Mouse (Mus musculus) limb, embryonic 14.5 days (tissue): Measurements from ENCODE around the gene Tet3. TPM values are rescaled to one million over a fixed set of nuclear protein-coding genes. Genes with fewer than 3 reads are reported as not detected.
A peak's percentile ranks its signal among the peaks of the same experiment; 100 is the strongest.

ENCODE experiments used
- ATAC-seq: fragments of 200-750 bp; cut with Nextera tagmentation; 2 replicates; pipeline ENCODE4 v1.8.0; 2017; ENCODE audit warnings: low read depth, moderate number of reproducible peaks, moderate TSS enrichment; ENCODE audit not compliant: low FRiP score
- DNase-seq: peaks from one replicate; pipeline ENCODE4 v3.0.0-alpha.2; 2015; ENCODE audit warnings: low spot score
- H3K27ac ChIP-seq: fragments of 300-500 bp; sonication (generic); replicated peaks from 2 replicates; pipeline ENCODE4 v1.5.1; 2014; ENCODE audit warnings: low read depth, mild to moderate bottlenecking, low read length, moderate library complexity, mixed read lengths
- H3K27me3 ChIP-seq: fragments of 300-500 bp; sonication (generic); 2 replicates; pipeline ENCODE4 v1.6.1; 2014; ENCODE audit warnings: low read length, mixed read lengths; ENCODE audit not compliant: control insufficient read depth, insufficient read depth
- H3K36me3 ChIP-seq: fragments of 300-500 bp; sonication (generic); 2 replicates; pipeline ENCODE4 v1.6.1; 2014; ENCODE audit warnings: mild to moderate bottlenecking, low read length, moderate library complexity, mixed read lengths; ENCODE audit not compliant: control insufficient read depth, insufficient read depth
- H3K4me1 ChIP-seq: fragments of 300-500 bp; sonication (generic); 2 replicates; pipeline ENCODE4 v1.6.1; 2014; ENCODE audit warnings: antibody characterized with exemption, low read length, mixed read lengths; ENCODE audit not compliant: control insufficient read depth, insufficient read depth
- H3K4me2 ChIP-seq: fragments of 300-500 bp; sonication (generic); replicated peaks from 2 replicates; pipeline ENCODE4 v1.6.1; 2014; ENCODE audit warnings: low read depth, mild to moderate bottlenecking, low read length, moderate library complexity; ENCODE audit not compliant: severe bottlenecking
- H3K4me3 ChIP-seq: fragments of 300-500 bp; sonication (generic); replicated peaks from 2 replicates; pipeline ENCODE4 v1.5.1; 2014; ENCODE audit warnings: low read length
- H3K9ac ChIP-seq: fragments of 300-500 bp; sonication (generic); 2 replicates; pipeline ENCODE4 v1.6.1; 2014; ENCODE audit warnings: mild to moderate bottlenecking, low read depth, low read length, moderate library complexity; ENCODE audit not compliant: severe bottlenecking
- H3K9me3 ChIP-seq: fragments of 300-500 bp; sonication (generic); 2 replicates; pipeline ENCODE4 v1.6.1; 2016; ENCODE audit warnings: low read length; ENCODE audit not compliant: control insufficient read depth
- POLR2A ChIP-seq: fragments of 200-500 bp; IDR thresholded peaks from 2 replicates; pipeline ENCODE4 v1.8.0; 2012; ENCODE audit warnings: inconsistent platforms, mild to moderate bottlenecking, moderate library complexity, borderline replicate concordance; ENCODE audit not compliant: insufficient read depth, insufficient read length; ENCODE audit errors: extremely low read depth
- WGBS: fragments of 180-500 bp; shearing (Covaris S2); extraction: QIAGEN DNeasy Blood & Tissue Kit; methylation state at CpG from one replicate; pipeline ENCODE4 v1.1.7; 2014; 5-methylcytosine and 5-hydroxymethylcytosine counted together
- polyA plus RNA-seq, 2 experiments: library from polyadenylated mRNA; depleted of rRNA in 1 of 2; stranded (reverse) in 1 of 2; unstranded in 1 of 2; fragments of >200 nt; fragmentation: Nextera tagmentation in 1 of 2; extraction: Ambion mirVana in 1 of 2; gene quantifications; 2 replicates each; pipeline versions ENCODE4 v1.2.1 to v1.2.3; 2012 to 2014

Tet3 gene
- polyA plus RNA-seq, 2 experiments, result 21.1 to 44.3 TPM

DNA sequence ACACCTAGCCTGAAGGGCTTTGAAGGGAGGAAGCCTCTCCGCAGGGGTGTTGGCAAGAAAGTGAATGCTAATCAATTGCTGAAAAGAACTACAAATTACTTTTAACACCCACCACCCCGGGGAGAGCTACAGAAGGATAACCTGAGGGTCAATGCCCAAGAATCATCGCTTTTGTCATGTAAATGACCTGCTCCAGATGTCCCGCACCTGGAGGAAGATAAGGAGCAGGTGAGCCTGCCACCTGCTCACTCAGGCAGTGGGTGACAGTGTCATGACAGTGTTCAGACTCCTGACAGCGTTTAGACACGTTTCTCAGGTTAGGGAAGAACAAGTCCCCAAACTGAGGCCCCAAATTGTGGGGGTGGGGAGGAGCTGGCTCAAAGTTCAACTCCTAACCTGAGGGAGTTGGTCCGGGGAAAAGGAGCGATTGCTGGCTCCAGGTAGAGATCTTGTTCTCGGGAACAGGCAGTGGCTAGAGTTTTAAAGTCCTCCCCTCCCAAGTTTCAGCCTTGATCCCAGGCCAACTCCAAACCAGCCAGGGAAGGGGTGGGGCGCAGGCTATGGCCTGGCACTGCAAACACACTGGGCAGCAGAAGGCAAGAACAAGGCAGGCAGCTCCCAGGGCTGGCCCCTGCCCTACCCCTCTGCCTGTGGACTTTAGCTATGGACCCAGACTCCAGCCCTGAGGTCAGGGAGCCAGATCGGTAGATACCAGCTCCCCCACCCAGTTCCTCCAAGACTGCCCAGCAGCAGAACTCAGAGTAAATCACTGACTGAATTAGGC, 36.8 kb downstream of the Tet3 start:
- WGBS, result 34% methylated on average over 11 of the region's 11 CpGs
- DNase-seq (no peak), ATAC-seq (no peak)
- H3K27ac ChIP-seq, result no peak overlapping the region
- H3K4me1 ChIP-seq, result peaks cover 31% of the 10 kb centered on the region
- no peak overlapping the region for H3K4me3 ChIP-seq
- no peak overlapping the region for H3K9ac ChIP-seq
- peaks cover 18% of the 10 kb centered on the region for H3K36me3 ChIP-seq
- TF ChIP-seq POLR2A, result no peak
- H3K27me3 ChIP-seq, result no peaks in the 10 kb centered on the region
- no peak overlapping the region for H3K4me2 ChIP-seq
- no peaks in the 10 kb centered on the region for H3K9me3 ChIP-seq

DNA sequence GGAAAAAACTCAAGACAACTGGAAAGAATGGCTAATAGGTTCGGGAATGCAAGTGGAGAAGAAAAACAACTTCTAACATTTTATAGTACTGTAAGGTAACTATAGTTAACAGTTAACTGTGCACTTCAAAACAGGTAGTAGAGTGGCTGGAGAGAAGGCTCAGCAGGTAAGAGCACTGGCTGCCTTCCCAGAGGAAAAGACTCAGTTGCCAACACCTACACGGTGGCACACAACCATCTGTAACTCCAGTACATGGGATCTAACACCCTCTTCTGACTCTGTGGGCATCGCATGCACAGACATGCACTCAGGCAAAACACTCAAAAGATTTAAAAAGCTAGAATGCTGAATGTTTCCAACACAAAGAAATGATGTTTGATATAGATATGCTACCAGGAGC, 39.4 kb downstream of the Tet3 start:
- ATAC-seq (no peak), DNase-seq (no peak)
- Histone ChIP-seq H3K9me3 (no peaks in the 10 kb centered on the region), H3K27me3 (no peaks in the 10 kb centered on the region), H3K9ac (no peak overlapping the region), H3K4me2 (no peak overlapping the region), H3K4me3 (no peak overlapping the region), H3K36me3 (peaks cover 12% of the 10 kb centered on the region), H3K27ac (no peak overlapping the region), H3K4me1 (peaks cover 49% of the 10 kb centered on the region)
- WGBS, result 75% methylated on average over 3 of the region's 3 CpGs
- TF ChIP-seq POLR2A, result no peak

DNA sequence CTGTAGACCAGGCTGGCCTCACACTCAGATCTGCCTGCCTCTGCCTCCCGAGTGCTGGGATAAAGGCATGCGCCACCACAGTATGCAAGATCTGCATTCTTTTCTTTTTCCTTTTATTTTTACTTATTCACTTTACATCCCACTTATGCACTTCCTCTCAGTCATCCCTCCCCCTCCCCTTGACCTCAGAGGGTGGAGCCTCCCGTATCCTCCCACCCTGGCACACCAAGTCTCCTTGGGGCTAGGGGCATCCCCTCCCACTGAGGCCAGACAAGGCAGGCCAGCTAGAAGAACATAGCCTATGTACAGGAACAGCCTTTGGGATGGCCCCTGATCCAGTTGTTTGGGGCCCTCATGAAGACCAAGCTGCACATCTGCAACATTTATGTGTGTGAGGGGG, 41.4 kb downstream of the Tet3 start:
- Histone ChIP-seq H3K9me3 (no peaks in the 10 kb centered on the region), H3K4me3 (no peak overlapping the region), H3K36me3 (peaks cover 20% of the 10 kb centered on the region), H3K4me1 (peaks cover 54% of the 10 kb centered on the region), H3K4me2 (no peak overlapping the region), H3K9ac (no peak overlapping the region), H3K27ac (no peak overlapping the region), H3K27me3 (no peaks in the 10 kb centered on the region)
- no peak for ATAC-seq
- DNase-seq, result no peak
- 77% methylated on average over 3 of the region's 3 CpGs for WGBS
- no peak for TF ChIP-seq POLR2A

DNA sequence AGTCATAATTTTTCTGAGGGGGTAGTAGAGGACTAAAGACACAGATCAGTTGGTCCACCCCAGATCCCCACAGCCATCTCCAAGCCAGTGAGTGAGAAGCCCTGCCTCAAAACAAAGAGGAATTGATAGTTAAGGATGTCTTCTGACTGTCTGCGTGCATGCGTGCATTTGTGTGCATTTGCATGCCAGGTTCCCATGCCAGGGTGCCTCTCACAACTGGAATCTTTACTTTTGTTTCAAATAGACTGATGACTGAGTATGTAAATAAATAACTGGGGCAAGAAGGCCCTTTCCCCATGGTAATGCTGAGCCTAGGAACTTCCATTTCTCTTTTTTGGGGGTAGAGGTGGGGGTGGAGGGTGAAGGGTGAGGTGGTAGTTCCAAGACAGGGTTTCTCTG, 41.8 kb downstream of the Tet3 start:
- H3K27ac ChIP-seq, result no peak overlapping the region
- no peak overlapping the region for H3K4me3 ChIP-seq
- H3K9ac ChIP-seq, result no peak overlapping the region
- H3K4me2 ChIP-seq, result no peak overlapping the region
- peaks cover 22% of the 10 kb centered on the region for H3K36me3 ChIP-seq
- H3K27me3 ChIP-seq, result no peaks in the 10 kb centered on the region
- DNase-seq (no peak), ATAC-seq (no peak)
- TF ChIP-seq POLR2A, result no peak
- H3K9me3 ChIP-seq, result no peaks in the 10 kb centered on the region
- H3K4me1 ChIP-seq, result peaks cover 54% of the 10 kb centered on the region
- WGBS, result 92% methylated on average over 2 of the region's 2 CpGs

DNA sequence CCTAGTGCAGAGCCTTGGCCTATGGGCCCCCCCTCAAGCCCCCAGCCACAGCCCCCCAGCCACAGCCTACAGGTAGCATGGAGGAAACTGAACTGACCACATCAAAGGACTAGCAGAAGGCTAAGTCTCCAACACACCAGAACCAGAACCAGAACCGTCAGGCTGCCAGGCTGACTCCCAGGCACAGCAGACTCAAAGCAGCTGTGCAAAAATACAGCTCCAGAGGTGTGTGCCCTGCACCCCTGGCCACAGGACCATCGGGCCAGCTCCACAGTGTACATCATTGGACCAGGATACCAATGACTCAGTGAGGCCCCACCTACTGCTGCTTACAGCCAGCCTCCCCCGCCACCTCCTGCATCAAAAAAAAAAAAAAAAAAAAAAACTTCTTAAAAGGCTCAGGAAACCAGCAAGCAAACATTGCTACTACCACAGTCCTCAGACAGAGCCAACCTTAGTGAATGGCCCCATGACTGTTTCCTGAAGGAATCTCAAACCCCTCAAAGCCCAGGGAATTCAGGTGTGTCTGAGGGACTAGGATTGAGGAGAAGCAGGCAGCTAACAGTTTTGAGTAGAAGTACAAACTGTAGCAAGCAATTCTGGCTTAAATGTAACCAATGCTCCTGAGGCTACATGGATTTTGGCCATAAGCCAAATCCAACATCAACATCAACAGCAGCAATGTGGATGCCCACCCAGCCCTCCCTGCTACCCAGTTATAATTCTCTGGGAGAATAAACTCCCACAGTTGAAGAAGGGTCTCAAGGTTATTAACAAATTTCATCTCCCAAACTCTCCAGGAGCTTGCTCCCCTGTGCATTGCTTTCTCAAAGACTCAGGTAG, 42.4 kb downstream of the Tet3 start:
- no peak overlapping the region for H3K4me2 ChIP-seq
- 57% methylated on average over 3 of the region's 3 CpGs for WGBS
- DNase-seq (no peak), ATAC-seq (no peak)
- H3K27me3 ChIP-seq, result no peaks in the 10 kb centered on the region
- no peak for TF ChIP-seq POLR2A
- no peaks in the 10 kb centered on the region for H3K9me3 ChIP-seq
- peak overlapping the region; percentile 38; the same call in 1 of the 2 replicates for H3K27ac ChIP-seq
- no peak overlapping the region for H3K4me3 ChIP-seq
- H3K4me1 ChIP-seq, result peaks cover 51% of the 10 kb centered on the region
- no peak overlapping the region for H3K9ac ChIP-seq
- peaks cover 25% of the 10 kb centered on the region for H3K36me3 ChIP-seq
